Mouse (Mus musculus) liver, postnatal 0 days (tissue): ENCODE data around the gene St8sia4. TPM values are rescaled to one million over a fixed set of nuclear protein-coding genes. Genes with fewer than 3 reads are reported as not detected.
A peak's percentile ranks its signal among the peaks of the same experiment; 100 is the strongest.

Experiments used
- ATAC-seq: fragments of 200-750 bp; cut with Nextera tagmentation; 2 replicates; pipeline ENCODE4 v1.8.0; 2017; ENCODE audit warnings: mild to moderate bottlenecking, moderate library complexity
- DNase-seq: peaks from one replicate; pipeline ENCODE4 v3.0.0-alpha.2; 2016
- H3K27ac ChIP-seq: fragments of 300-500 bp; sonication (generic); 2 replicates; pipeline ENCODE4 v1.5.1; 2014; ENCODE audit warnings: antibody characterized with exemption, moderate library complexity, mild to moderate bottlenecking, low read depth
- H3K27me3 ChIP-seq: fragments of 300-500 bp; sonication (generic); 2 replicates; pipeline ENCODE4 v1.6.1; 2014; ENCODE audit warnings: low read length, control low read depth, mixed read lengths; ENCODE audit not compliant: insufficient read depth
- H3K36me3 ChIP-seq: fragments of 300-500 bp; sonication (generic); replicated peaks from 2 replicates; pipeline ENCODE4 v1.6.1; 2014; ENCODE audit warnings: mild to moderate bottlenecking, control low read depth, low read length, moderate library complexity, mixed read lengths; ENCODE audit not compliant: insufficient read depth
- H3K4me1 ChIP-seq: fragments of 300-500 bp; sonication (generic); 2 replicates; pipeline ENCODE4 v1.6.1; 2014; ENCODE audit warnings: antibody characterized with exemption, mild to moderate bottlenecking, control low read depth; ENCODE audit not compliant: insufficient read depth
- H3K4me2 ChIP-seq: fragments of 300-500 bp; sonication (generic); 2 replicates; pipeline ENCODE4 v1.6.1; 2014; ENCODE audit warnings: low read depth, mild to moderate bottlenecking, low read length, moderate library complexity, mixed read lengths
- H3K4me3 ChIP-seq: fragments of 300-500 bp; sonication (generic); 2 replicates; pipeline ENCODE4 v1.5.1; 2014; ENCODE audit warnings: low read depth, low read length
- H3K9ac ChIP-seq: fragments of 300-500 bp; sonication (generic); replicated peaks from 2 replicates; pipeline ENCODE4 v1.6.1; 2014; ENCODE audit warnings: mild to moderate bottlenecking, moderate library complexity
- H3K9me3 ChIP-seq: fragments of 300-500 bp; sonication (generic); 2 replicates; pipeline ENCODE4 v1.6.1; 2016; ENCODE audit warnings: mild to moderate bottlenecking, control low read depth, low read length, mixed read lengths
- CTCF ChIP-seq: sonication (generic); IDR thresholded peaks from 2 replicates; pipeline ENCODE4 v1.5.1; 2016; ENCODE audit warnings: antibody characterized with exemption, low read depth
- EP300 ChIP-seq: IDR thresholded peaks from 2 replicates; pipeline ENCODE4 v1.6.1; 2016; ENCODE audit warnings: antibody characterized with exemption, low read depth, mild to moderate bottlenecking
- WGBS: fragments of 180-500 bp; shearing (Covaris S2); extraction: QIAGEN DNeasy Blood & Tissue Kit; methylation state at CpG from one replicate; pipeline ENCODE4 v1.1.7; 2014; ENCODE audit not compliant: insufficient replicate concordance; 5-methylcytosine and 5-hydroxymethylcytosine counted together
- polyA plus RNA-seq: library from polyadenylated mRNA; unstranded; fragments of >200 nt; fragmentation: Nextera tagmentation; extraction: Ambion mirVana; gene quantifications from 2 replicates; pipeline ENCODE4 v1.2.1, GENCODE M21; 2015

St8sia4 gene
- polyA plus RNA-seq, 1 experiment from 2014 or later = 1.3 TPM

DNA sequence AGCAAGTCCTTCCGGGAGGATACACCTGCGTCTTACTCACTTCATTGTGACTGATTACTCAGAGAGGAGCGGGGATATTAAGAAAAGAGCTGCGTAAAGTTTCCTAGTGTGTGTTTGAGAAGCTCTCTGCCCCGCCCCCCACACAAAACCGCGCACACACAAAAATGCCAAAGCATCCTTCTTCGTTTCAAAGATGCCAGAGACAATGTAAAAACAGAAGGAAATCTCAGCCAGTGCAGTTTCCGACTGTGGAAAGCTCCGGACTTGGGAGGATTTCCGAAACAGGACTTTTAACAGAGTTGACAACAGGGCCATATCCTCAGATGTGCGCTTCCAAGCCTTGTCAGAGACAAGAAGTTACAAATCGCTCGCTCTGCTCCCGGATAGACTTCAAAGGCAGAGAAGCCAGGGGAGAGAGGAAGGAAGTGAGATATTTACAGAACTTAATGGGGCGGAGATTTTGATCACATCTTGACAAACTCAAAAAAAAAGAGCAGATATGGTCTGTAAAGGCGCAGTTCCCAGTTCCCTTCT, 1.4 kb downstream of the St8sia4 start:
- 1% methylated on average over 17 of the region's 17 CpGs for WGBS
- H3K9ac ChIP-seq = peak overlapping the region; percentile 35
- no peak for TF ChIP-seq CTCF
- no peak for TF ChIP-seq EP300
- peak; percentile 13 for DNase-seq
- H3K4me3 ChIP-seq = peak overlapping the region; percentile 61
- H3K4me1 ChIP-seq = peaks cover 8% of the 10 kb centered on the region; the same call in 1 of the 2 replicates
- H3K9me3 ChIP-seq = no peaks in the 10 kb centered on the region
- H3K36me3 ChIP-seq = no peaks in the 10 kb centered on the region
- H3K4me2 ChIP-seq = peak overlapping the region; percentile 81
- ATAC-seq = no peak
- peaks cover 5% of the 10 kb centered on the region; the same call in 1 of the 2 replicates for H3K27me3 ChIP-seq
- no peak overlapping the region; the same call in 1 of the 2 replicates for H3K27ac ChIP-seq

GRCm38 (mm10) chr1:95664969-95665702, 2.2 kb downstream of the St8sia4 start:
- DNase-seq (peak; percentile 17), ATAC-seq (no peak)
- H3K4me1 ChIP-seq = peaks cover 8% of the 10 kb centered on the region; the same call in 1 of the 2 replicates
- TF ChIP-seq CTCF = no peak
- TF ChIP-seq EP300 = no peak
- H3K27me3 ChIP-seq = peaks cover 5% of the 10 kb centered on the region; the same call in 1 of the 2 replicates
- H3K27ac ChIP-seq = 0 out of 2 replicates have a peak overlapping the region, but pooled peaks have one; percentile 24
- H3K9me3 ChIP-seq = no peaks in the 10 kb centered on the region
- no peaks in the 10 kb centered on the region for H3K36me3 ChIP-seq
- peak overlapping the region; percentile 81 for H3K4me2 ChIP-seq
- H3K4me3 ChIP-seq = peak overlapping the region; percentile 61
- H3K9ac ChIP-seq = peak overlapping the region; percentile 50
- 14% methylated on average over 22 of the region's 22 CpGs for WGBS

- no peak for ATAC-seq
- H3K36me3 ChIP-seq = no peaks in the 10 kb centered on the region
- peak overlapping the region; percentile 81; the same call in 1 of the 2 replicates for H3K4me2 ChIP-seq
- no peaks in the 10 kb centered on the region for H3K9me3 ChIP-seq
- TF ChIP-seq EP300 (no peak), CTCF (no peak; the same call in 1 of the 2 replicates)
- peak overlapping the region; percentile 61; the same call in 1 of the 2 replicates for H3K4me3 ChIP-seq
- peaks cover 5% of the 10 kb centered on the region; the same call in 1 of the 2 replicates for H3K27me3 ChIP-seq
- DNase-seq = no peak
- H3K4me1 ChIP-seq = peaks cover 8% of the 10 kb centered on the region; the same call in 1 of the 2 replicates
- no peak overlapping the region for H3K9ac ChIP-seq
- H3K27ac ChIP-seq = no peak overlapping the region; the same call in 1 of the 2 replicates
- WGBS = 14% methylated on average over 4 of the region's 4 CpGs
Measured at GRCm38 (mm10) chr1:95664321-95664825, 3.0 kb downstream of the St8sia4 start.

GRCm38 (mm10) chr1:95657051-95657668, 10.2 kb downstream of the St8sia4 start:
- 36% methylated on average over 5 of the region's 5 CpGs for WGBS
- no peak overlapping the region for H3K9ac ChIP-seq
- TF ChIP-seq EP300 = peak; percentile 34; the same call in 1 of the 2 replicates
- TF ChIP-seq CTCF = no peak
- peak overlapping the region; percentile 44; the same call in 1 of the 2 replicates for H3K27ac ChIP-seq
- H3K4me1 ChIP-seq = no peaks in the 10 kb centered on the region
- no peaks in the 10 kb centered on the region for H3K27me3 ChIP-seq
- no peak overlapping the region for H3K4me3 ChIP-seq
- no peaks in the 10 kb centered on the region for H3K36me3 ChIP-seq
- no peak overlapping the region for H3K4me2 ChIP-seq
- ATAC-seq = peak; percentile 69
- no peaks in the 10 kb centered on the region for H3K9me3 ChIP-seq
- no peak for DNase-seq

- Histone ChIP-seq H3K4me2 (no peak overlapping the region), H3K4me1 (no peaks in the 10 kb centered on the region), H3K9me3 (no peaks in the 10 kb centered on the region), H3K36me3 (no peaks in the 10 kb centered on the region), H3K4me3 (no peak overlapping the region), H3K9ac (no peak overlapping the region), H3K27ac (no peak overlapping the region), H3K27me3 (no peaks in the 10 kb centered on the region)
- no peak for TF ChIP-seq EP300
- no peak for TF ChIP-seq CTCF
- ATAC-seq = no peak
- 57% methylated on average over 9 of the region's 9 CpGs for WGBS
- DNase-seq = no peak
Measured at GRCm38 (mm10) chr1:95655564-95655963, 11.8 kb downstream of the St8sia4 start.

DNA sequence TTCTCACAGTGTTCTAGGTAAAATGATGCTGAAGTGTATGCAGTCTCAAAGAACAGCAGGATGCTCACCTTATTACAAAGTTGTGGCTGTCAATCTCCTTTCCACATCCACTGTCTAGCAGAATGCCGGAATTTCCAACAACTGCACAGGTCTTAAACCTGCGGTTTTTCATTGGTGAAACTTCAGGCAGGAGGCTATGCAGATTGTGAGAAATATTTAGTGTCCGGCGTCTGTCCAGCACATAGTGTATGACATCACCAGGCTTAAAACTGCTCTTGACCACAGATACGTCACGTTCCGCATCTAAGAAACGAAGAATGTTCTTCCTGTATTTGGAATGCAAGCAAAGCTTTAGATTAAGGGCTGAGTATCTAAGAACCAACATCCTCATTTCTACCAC, 13.9 kb downstream of the St8sia4 start:
- 77% methylated on average over 8 of the region's 8 CpGs for WGBS

More for the DNA sequence above, 13.9 kb downstream of the St8sia4 start:
- Histone ChIP-seq H3K4me3 (no peak overlapping the region), H3K36me3 (no peaks in the 10 kb centered on the region), H3K27ac (no peak overlapping the region), H3K9ac (no peak overlapping the region), H3K27me3 (no peaks in the 10 kb centered on the region), H3K4me2 (no peak overlapping the region), H3K4me1 (no peaks in the 10 kb centered on the region), H3K9me3 (no peaks in the 10 kb centered on the region)
- no peak for DNase-seq
- TF ChIP-seq CTCF (no peak), EP300 (no peak)
- ATAC-seq = no peak
